Mouse (Mus musculus) heart, embryonic 13.5 days (tissue): ENCODE data around the gene Nphp4. TPM values are rescaled to one million over a fixed set of nuclear protein-coding genes. Genes with fewer than 3 reads are reported as not detected.

Experiments
- polyA plus RNA-seq: library from polyadenylated mRNA; unstranded; fragments of >200 nt; fragmentation: Nextera tagmentation; extraction: Ambion mirVana; gene quantifications from 2 replicates; pipeline ENCODE4 v1.2.1, GENCODE M21; 2015

Nphp4 gene
- polyA plus RNA-seq, 1 experiment from 2014 or later: 1.7 TPM

Other genes starting within 250 kb of the Nphp4 start
- gene Gpr153, start 202.5 kb upstream of the Nphp4 start, polyA plus RNA-seq: 9.2 and 9.6 TPM in 2 replicates
- not detected in 2 replicates for gene Hes3, start 185.0 kb upstream of the Nphp4 start, polyA plus RNA-seq
- 16.8 and 19.7 TPM in 2 replicates for gene Icmt, start 179.5 kb upstream of the Nphp4 start, polyA plus RNA-seq
- gene Rnf207, start 157.7 kb upstream of the Nphp4 start, polyA plus RNA-seq: 71.2 and 73.2 TPM in 2 replicates
- gene Rpl22, start 151.0 kb upstream of the Nphp4 start, polyA plus RNA-seq: 226 and 250 TPM in 2 replicates
- gene Chd5, start 138.1 kb upstream of the Nphp4 start, polyA plus RNA-seq: 0.09 and 0.29 TPM in 2 replicates
- gene Kcnab2, start 1.2 kb downstream of the Nphp4 start, polyA plus RNA-seq: 4.1 and 5.0 TPM in 2 replicates